Mouse (Mus musculus) cortical plate, adult 2 months (tissue): ENCODE results near the gene Fhl2. TPM values are rescaled to one million over a fixed set of nuclear protein-coding genes. Genes with fewer than 3 reads are reported as not detected.

Experiments used
- H3K27ac ChIP-seq: fragments of 200-500 bp; 2 replicates; pipeline ENCODE4 v1.5.1; 2012; ENCODE audit warnings: low read length, control low read depth, inconsistent platforms; ENCODE audit not compliant: insufficient read depth
- H3K4me1 ChIP-seq: fragments of 200-500 bp; 2 replicates; pipeline ENCODE4 v1.6.1; 2011; ENCODE audit warnings: low read length; ENCODE audit not compliant: control insufficient read depth, insufficient read depth
- H3K4me3 ChIP-seq: fragments of 200-500 bp; 2 replicates; pipeline ENCODE4 v1.5.1; 2011; ENCODE audit warnings: mild to moderate bottlenecking, low read length, control low read depth; ENCODE audit not compliant: insufficient read depth
- CTCF ChIP-seq: fragments of 200-500 bp; IDR thresholded peaks from 2 replicates; pipeline ENCODE4 v1.5.1; 2011; ENCODE audit warnings: mild to moderate bottlenecking, control low read depth, low read length; ENCODE audit not compliant: insufficient read depth; ENCODE audit errors: extremely low read depth
- POLR2A ChIP-seq: fragments of 200-500 bp; IDR thresholded peaks from 2 replicates; pipeline ENCODE4 v1.6.1; 2011; ENCODE audit warnings: mild to moderate bottlenecking, low read length, control low read depth; ENCODE audit not compliant: insufficient read depth; ENCODE audit errors: extremely low read depth
- polyA plus RNA-seq: library from polyadenylated mRNA; depleted of rRNA; stranded (reverse); fragments of >200 nt; gene quantifications from 2 replicates; pipeline ENCODE4 v1.2.3, GENCODE M21; 2012

Fhl2 gene
- polyA plus RNA-seq, 1 experiment = 88.7 TPM

DNA sequence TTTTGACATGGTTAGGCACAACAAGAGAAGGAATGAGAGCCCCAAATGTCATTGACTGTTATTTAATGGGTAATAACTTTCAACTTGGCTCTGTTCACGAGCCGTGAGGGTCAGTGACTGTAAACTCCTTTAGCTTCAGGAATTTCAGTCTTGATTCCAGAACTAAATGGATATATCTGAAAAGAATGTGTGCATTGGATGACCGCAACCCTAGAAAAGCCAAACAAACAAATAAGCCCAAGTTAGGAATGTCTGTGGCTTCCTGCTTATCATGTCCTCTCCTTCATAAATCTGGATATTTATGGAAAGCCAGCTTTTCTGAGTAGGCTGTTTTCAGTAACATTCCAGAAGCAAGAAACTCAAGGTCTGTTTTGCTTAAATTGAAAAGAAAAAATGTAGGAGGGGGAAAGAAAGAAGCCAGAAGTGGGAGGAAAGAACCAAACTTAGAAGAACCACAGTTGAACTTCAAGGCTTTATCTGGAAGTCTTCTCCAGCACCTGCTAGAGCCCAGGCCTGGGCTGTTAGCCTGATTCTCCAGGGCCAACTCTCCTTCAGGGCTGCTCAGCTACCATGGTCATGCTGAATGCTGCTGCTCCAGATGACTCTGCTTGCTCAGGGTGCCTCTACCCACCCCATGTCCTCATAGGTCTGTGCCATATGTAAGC, 21.4 kb upstream of the Fhl2 start:
- TF ChIP-seq POLR2A (no peak), CTCF (no peak)
- Histone ChIP-seq H3K4me1 (no peaks in the 10 kb centered on the region; the same call in none of the 2 replicates), H3K4me3 (no peak overlapping the region), H3K27ac (no peak overlapping the region)

DNA sequence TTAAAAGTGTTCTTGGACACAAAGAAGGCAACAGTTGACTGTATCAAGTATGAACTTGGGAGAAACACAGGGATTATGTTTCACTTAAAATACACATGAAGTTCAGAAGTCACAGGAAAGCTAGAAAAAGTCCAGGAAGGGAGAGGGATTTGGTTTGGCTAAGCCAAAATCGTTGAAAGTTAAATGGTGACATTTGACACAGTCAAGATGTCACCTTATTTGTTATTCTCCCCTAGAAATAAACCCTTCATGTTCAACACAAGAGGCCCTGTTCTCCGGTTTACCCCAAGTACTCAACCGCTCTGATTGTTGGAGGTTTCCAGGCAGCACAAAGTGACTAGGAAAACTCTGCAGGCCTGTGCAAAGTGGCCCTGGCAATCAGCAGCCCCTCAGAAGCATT, 18.8 kb upstream of the Fhl2 start:
- Histone ChIP-seq H3K4me3 (no peak overlapping the region), H3K27ac (no peak overlapping the region), H3K4me1 (no peaks in the 10 kb centered on the region; the same call in none of the 2 replicates)
- TF ChIP-seq POLR2A (no peak), CTCF (no peak)

DNA sequence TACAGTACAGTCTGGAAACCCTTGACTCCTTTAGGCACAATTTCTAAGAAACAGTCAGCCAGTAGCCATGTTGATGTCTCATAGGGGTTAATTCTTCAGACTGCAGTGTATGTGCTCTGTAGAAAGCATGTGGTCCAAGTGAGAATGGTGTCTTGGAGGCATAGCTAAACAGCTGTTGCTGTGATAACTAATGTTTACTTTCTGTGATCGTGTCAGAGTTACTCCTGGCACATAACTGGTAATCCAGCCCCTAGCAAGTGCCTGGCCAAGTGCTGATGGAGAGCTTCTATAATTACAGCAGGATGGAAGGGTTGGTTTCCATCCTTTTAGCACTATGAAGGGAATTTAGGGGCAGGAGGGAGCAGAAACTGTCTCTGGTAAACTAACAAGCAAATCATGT, 14.5 kb upstream of the Fhl2 start:
- no peak overlapping the region for H3K4me3 ChIP-seq
- TF ChIP-seq CTCF (no peak), POLR2A (no peak)
- no peak overlapping the region for H3K27ac ChIP-seq
- no peaks in the 10 kb centered on the region; the same call in 1 of the 2 replicates for H3K4me1 ChIP-seq

DNA sequence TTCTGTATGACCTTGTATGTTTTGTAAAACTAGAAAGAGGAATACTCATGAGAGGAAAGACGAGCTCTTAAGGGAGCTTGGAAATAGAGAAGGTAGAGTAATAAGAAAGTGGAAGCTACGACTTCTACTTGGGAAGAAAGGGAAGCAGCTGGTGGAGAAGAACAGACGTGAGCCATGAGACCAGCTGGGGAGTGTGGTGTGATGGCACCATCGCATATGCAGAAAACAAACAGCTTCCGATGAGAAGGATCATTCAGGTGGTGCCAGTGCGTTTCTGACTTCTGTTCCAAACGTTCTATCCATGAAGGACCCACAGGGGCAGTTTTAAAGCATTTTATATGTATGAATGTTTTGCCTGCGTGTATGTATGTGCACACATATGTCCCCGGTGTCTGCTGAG, 13.5 kb upstream of the Fhl2 start:
- no peaks in the 10 kb centered on the region; the same call in 1 of the 2 replicates for H3K4me1 ChIP-seq
- H3K4me3 ChIP-seq = no peak overlapping the region
- H3K27ac ChIP-seq = no peak overlapping the region
- TF ChIP-seq POLR2A = no peak
- no peak for TF ChIP-seq CTCF

GRCm38 (mm10) chr1:43207147-43207546, 10.4 kb upstream of the Fhl2 start:
- H3K27ac ChIP-seq = no peak overlapping the region
- no peak for TF ChIP-seq POLR2A
- no peak for TF ChIP-seq CTCF

DNA sequence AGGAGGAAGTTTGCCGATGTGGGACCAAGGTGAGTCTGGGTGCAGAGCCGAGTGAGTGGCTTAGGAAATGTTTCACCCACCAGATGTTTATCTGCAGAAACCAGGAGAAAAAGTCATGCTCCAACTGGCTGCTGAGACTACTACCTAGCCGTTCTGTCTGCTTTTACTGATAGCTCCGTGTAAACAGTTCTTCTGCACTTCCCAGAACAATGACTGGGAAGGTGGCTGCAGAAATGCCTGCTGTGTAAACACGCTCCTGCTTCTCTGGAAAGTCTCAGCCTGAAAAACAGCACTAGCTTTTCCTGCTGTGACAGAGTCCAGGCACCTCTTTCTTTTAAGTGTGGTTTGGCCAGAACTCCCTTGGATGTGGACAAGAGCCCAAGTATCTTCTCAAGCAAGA, 6.5 kb upstream of the Fhl2 start:
- Histone ChIP-seq H3K4me3 (no peak overlapping the region), H3K4me1 (peaks cover 4% of the 10 kb centered on the region), H3K27ac (no peak overlapping the region)
- TF ChIP-seq POLR2A (no peak), CTCF (no peak)

More at GRCm38 (mm10) chr1:43207147-43207546, 10.4 kb upstream of the Fhl2 start:
- Histone ChIP-seq H3K4me3 (no peak overlapping the region), H3K4me1 (peaks cover 1% of the 10 kb centered on the region; the same call in 1 of the 2 replicates)

- Histone ChIP-seq H3K27ac (no peak overlapping the region), H3K4me1 (peaks cover 4% of the 10 kb centered on the region), H3K4me3 (no peak overlapping the region)
- TF ChIP-seq CTCF (no peak), POLR2A (no peak)
Observed at GRCm38 (mm10) chr1:43202226-43202625, 5.4 kb upstream of the Fhl2 start.

DNA sequence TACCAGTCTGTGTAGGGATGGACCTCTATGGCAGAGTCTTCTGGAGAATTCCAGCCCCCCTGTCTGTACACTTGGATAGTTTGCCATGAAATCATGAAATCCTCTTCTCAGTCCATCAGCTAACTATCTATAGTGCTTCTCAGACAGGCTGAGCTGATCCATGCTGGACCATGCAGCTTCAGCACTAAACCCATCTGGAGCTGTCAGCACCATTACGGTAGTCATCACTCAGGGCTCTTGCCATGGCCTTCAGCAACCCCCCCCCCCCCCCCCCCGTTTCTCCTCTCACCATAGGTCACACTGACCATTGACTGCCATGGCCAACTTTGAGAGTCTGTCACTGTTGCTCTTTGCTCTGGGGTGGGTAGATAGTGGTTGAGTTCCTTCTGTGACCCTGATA, 5.0 kb upstream of the Fhl2 start:
- H3K27ac ChIP-seq = no peak overlapping the region
- H3K4me1 ChIP-seq = peaks cover 4% of the 10 kb centered on the region
- H3K4me3 ChIP-seq = no peak overlapping the region
- TF ChIP-seq POLR2A = no peak
- no peak for TF ChIP-seq CTCF

DNA sequence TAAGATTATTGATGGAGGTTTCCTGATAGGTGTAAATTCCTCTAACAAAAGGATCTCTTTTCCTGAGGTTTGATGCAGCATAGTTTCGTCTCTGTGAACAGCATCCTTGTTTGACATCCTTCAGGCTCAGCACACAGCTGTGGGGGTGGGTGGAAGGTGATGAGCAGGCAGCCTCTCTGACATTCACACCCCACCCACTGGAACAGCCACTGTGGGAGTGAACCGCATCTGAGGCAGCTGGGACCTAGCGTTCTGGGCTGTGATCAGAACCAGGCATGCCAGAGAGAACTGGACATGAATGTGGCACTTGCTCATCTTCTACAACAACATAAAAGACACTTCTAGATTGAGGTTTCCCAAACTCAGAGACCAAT, 3.1 kb upstream of the Fhl2 start:
- Histone ChIP-seq H3K27ac (no peak overlapping the region), H3K4me3 (no peak overlapping the region), H3K4me1 (peaks cover 4% of the 10 kb centered on the region)
- TF ChIP-seq POLR2A (no peak), CTCF (no peak)

DNA sequence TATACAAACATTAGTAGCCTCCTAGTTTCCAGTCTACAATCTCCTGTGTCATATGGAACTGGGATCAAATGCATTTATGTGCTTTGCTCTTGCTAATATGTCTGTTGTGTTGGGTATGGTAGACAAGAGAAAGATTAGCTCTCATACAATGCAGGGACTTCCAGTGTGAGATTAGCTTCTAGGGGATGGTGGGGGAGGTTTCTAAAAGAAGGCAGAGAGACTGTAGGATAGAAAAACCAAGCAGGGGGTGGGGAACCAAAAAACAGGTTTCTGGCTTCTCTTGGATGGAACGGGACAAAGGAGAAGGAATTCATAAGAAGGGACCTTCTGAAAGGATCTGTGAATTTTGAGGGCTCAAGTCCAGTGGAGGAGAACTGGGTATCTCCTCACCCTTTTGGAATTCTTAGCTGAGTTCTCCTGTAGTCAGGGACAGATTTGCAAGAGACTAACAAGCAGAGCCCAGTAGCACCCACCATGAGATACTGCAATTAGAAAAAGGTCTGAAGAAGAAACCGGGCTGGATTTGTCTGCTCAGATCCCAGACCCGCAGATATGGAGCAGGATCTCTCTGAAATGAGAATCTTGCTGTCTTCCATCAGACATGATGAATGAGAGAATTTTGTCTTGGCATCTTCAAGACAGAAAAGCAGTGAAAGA, 2.6 kb upstream of the Fhl2 start:
- Histone ChIP-seq H3K27ac (no peak overlapping the region), H3K4me3 (no peak overlapping the region), H3K4me1 (peaks cover 4% of the 10 kb centered on the region)
- TF ChIP-seq POLR2A = no peak
- no peak for TF ChIP-seq CTCF

GRCm38 (mm10) chr1:43196059-43196458, 725 bp downstream of the Fhl2 start:
- no peak for TF ChIP-seq CTCF
- TF ChIP-seq POLR2A = no peak
- no peak overlapping the region for H3K4me3 ChIP-seq

More at GRCm38 (mm10) chr1:43196059-43196458, 725 bp downstream of the Fhl2 start:
- peaks cover 3% of the 10 kb centered on the region; the same call in 1 of the 2 replicates for H3K4me1 ChIP-seq
- no peak overlapping the region for H3K27ac ChIP-seq
